Mouse (Mus musculus) cerebellum, adult 2 months (tissue): ENCODE data around the gene Pax1. TPM values are rescaled to one million over a fixed set of nuclear protein-coding genes. Genes with fewer than 3 reads are reported as not detected.

Experiments used
- DNase-seq, 2 experiments: peaks; one replicate each; pipeline ENCODE4 v3.0.0; 2021
- H3K27ac ChIP-seq: fragments of 200-500 bp; 2 replicates; pipeline ENCODE4 v1.5.1; 2012; ENCODE audit warnings: low read length, control low read depth, inconsistent platforms; ENCODE audit not compliant: insufficient read depth
- H3K27me3 ChIP-seq: fragments of 200-500 bp; 2 replicates; pipeline ENCODE4 v1.6.1; 2012; ENCODE audit warnings: inconsistent platforms, mild to moderate bottlenecking, low read length, moderate library complexity; ENCODE audit not compliant: control insufficient read depth, insufficient read depth
- H3K4me1 ChIP-seq: fragments of 200-500 bp; 2 replicates; pipeline ENCODE4 v1.6.1; 2011; ENCODE audit warnings: low read length; ENCODE audit not compliant: control insufficient read depth, insufficient read depth
- H3K4me3 ChIP-seq: fragments of 200-500 bp; replicated peaks from 2 replicates; pipeline ENCODE3; 2011; ENCODE audit warnings: mild to moderate bottlenecking, low read depth, low read length, control low read depth; ENCODE audit not compliant: insufficient read depth
- CTCF ChIP-seq: fragments of 200-500 bp; IDR thresholded peaks from 2 replicates; pipeline ENCODE4 v1.5.1; 2011; ENCODE audit warnings: low read depth, mild to moderate bottlenecking, control low read depth, low read length, moderate library complexity, borderline replicate concordance; ENCODE audit not compliant: insufficient read depth
- POLR2A ChIP-seq: fragments of 200-500 bp; IDR thresholded peaks from 2 replicates; pipeline ENCODE4 v1.6.1; 2011; ENCODE audit warnings: low read length, control low read depth, borderline replicate concordance; ENCODE audit not compliant: insufficient read depth
- WGBS: fragments of 180-500 bp; shearing (Covaris S2); methylation state at CpG from one replicate; pipeline ENCODE4 v1.1.7; 2018; 5-methylcytosine and 5-hydroxymethylcytosine counted together
- polyA plus RNA-seq: library from polyadenylated mRNA; depleted of rRNA; stranded (reverse); fragments of >200 nt; gene quantifications from 2 replicates; pipeline ENCODE4 v1.2.3, GENCODE M21; 2012; rRNA removed

The Pax1 gene
- polyA plus RNA-seq: 0.10 and 0.32 TPM in 2 replicates

DNA sequence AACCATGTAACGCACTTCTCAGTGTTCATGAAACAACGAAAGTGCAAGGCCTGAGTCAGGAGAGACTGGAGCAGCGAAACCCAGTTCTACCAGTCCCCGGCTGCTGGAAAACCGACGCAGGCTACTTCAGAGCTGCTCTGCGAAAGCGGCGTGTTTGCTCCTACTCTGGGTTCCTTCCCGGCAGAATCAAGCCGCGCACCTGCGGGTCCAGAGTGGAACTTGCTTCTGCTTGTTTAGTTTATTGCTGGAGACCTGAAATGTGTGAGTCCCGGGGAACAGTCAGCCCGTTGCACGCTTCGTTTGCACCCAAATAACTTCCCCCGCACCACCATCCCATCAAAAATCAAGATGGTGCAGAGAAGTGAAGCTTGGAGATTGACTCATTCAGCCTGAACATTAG is at the start of gene Pax1:
TSS of gene Pax1 (plus strand) at position 345 of the 400 bp plus-strand sequence.
- DNase-seq: no peak
- 2% methylated on average over 18 of the region's 18 CpGs for WGBS
- Histone ChIP-seq H3K4me1 (no peaks in the 10 kb centered on the region), H3K4me3 (no peak within 1 kb of the TSS), H3K27ac (no peak within 1 kb of the TSS), H3K27me3 (peaks cover 11% of the 10 kb centered on the region; the same call in 1 of the 2 replicates)
- TF ChIP-seq POLR2A (no peak), CTCF (no peak)

DNA sequence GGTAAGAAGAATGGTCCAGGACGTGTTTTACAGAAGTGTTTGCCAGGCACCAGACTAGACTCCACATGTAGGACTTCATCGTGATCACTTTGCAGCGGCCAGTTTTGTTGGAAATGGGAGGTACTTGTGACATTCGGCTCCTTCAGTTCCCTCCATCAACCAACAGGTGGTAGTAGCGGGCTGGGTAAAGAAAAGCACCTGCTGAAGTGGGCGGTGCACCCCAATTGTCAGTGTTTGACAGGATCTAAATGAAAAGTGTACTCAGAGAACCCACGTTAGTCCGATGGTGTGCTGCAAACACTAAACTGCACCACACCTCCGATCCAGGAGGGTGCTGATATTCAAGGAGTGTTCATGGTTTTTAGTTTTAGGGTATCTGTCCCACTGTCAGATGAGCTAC is 40.7 kb upstream of the Pax1 start:
- Histone ChIP-seq H3K4me3 (no peak overlapping the region), H3K27me3 (no peaks in the 10 kb centered on the region), H3K4me1 (no peaks in the 10 kb centered on the region), H3K27ac (no peak overlapping the region)
- no peak for DNase-seq
- TF ChIP-seq POLR2A (no peak), CTCF (peak; percentile 35; the same call in 1 of the 2 replicates)
- 10% methylated on average over 9 of the region's 9 CpGs for WGBS

DNA sequence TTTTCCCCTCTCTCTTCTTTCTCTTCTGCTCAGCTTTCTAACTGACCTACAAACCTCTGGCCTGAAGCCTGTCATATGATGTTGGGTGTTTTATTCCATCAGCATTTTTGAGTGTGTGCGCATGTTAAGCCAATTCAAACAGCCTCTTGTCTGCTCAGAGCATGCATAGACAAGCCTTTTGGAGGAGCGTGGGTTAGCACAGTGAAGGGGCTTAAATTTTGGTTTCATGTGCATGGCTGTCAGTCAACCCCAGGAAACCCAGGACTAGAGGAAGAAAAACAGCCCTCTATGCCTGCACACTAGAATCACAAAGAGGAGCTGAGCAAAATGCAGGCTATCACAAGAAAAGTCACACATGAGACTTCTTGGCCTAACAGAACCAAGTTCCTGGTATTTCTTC is 36.5 kb upstream of the Pax1 start:
- 85% methylated on average over 2 of the region's 2 CpGs for WGBS
- Histone ChIP-seq H3K27ac (no peak overlapping the region), H3K27me3 (no peaks in the 10 kb centered on the region), H3K4me1 (no peaks in the 10 kb centered on the region), H3K4me3 (no peak overlapping the region)
- no peak for DNase-seq
- no peak for TF ChIP-seq CTCF
- TF ChIP-seq POLR2A: no peak

DNA sequence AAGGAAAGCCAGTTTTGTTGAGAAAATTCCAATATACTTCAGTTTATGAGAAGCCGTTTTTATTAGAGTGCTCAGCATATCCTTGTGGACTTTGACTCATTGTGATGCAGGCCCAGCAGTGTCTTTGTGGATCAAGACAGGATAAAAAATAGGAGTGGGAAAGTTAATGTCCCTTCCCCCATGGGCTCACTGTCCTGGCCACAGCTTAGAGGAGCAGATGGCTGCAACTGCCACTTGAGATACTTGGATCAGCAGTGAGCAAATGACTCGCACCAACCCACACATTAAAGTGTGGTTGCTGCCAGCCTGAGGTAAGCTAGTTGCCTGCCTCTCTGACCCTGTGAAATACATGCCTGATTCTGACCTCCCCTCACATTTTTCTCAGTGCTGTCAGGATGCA is 29.0 kb upstream of the Pax1 start:
- Histone ChIP-seq H3K4me1 (no peaks in the 10 kb centered on the region), H3K27me3 (no peaks in the 10 kb centered on the region), H3K4me3 (no peak overlapping the region), H3K27ac (no peak overlapping the region)
- no peak for TF ChIP-seq CTCF
- no peak for DNase-seq
- 34% methylated on average over 2 of the region's 2 CpGs for WGBS

DNA sequence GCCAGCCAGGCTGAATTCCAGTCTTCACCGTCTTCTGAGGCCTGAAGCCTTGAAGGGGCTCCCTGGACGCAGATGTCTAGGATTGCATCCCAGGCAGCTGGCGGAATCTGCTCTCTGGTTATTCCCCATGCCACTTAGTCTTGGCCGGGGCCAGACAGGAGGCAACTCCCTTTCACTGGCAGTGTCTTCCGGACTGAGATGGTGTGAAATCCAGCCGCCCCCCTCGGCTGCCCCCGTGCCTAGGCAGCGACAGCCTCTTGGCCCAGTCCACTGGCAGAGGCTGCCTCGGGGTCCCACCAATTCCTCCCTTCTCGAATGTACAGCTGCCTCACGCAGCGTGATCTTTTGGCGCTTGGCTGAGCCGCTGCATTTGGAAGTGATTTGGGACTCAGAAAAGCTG is 23.0 kb upstream of the Pax1 start:
- DNase-seq: no peak
- TF ChIP-seq POLR2A (no peak), CTCF (no peak)
- no peaks in the 10 kb centered on the region for H3K27me3 ChIP-seq
- no peak overlapping the region for H3K27ac ChIP-seq
- WGBS: 17% methylated on average over 15 of the region's 15 CpGs
- no peak overlapping the region for H3K4me3 ChIP-seq
- no peaks in the 10 kb centered on the region for H3K4me1 ChIP-seq

DNA sequence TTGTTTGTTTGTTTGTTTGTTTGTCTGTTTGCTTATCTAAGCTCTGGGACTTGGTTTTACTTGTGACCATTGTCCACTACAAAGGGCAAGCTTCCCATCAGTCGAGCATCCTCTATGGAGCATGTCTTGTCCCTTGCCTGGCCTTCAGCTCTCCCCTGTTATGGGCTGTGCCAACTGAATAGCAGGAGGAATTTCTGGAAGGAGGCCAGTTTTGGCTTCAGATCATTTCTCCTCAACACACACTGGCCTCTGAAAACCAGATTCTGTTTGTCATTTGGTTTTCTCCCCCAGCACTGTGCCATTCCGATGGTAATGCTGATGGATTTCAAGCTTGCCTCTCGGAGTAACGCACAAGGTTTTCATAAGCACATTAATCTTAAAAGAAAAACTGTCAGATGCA is 21.9 kb upstream of the Pax1 start:
- WGBS: 24% methylated on average over 4 of the region's 4 CpGs
- no peak for DNase-seq
- no peaks in the 10 kb centered on the region for H3K4me1 ChIP-seq
- H3K27me3 ChIP-seq: no peaks in the 10 kb centered on the region
- no peak overlapping the region for H3K27ac ChIP-seq
- no peak overlapping the region for H3K4me3 ChIP-seq
- no peak for TF ChIP-seq POLR2A
- TF ChIP-seq CTCF: no peak

DNA sequence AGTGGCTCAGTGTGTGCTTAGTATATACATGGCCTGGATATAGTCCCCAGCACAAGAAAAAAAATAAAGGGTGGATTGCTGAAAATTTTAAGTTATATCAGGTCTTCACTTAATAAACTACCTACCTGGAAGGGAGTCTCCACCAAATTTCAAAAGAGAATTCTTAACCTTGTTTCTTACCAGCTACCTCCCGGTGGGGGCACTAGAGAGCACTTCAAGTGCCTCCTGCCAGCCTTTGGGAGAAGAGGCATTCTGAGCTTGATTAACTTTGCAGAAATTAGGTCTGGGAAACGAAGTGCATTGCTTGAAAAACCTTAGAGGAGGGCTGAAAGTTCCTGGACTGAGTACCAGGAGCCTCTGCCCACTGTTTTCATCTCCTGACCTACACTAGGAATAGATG is 19.5 kb upstream of the Pax1 start:
- DNase-seq: no peak
- no peaks in the 10 kb centered on the region for H3K4me1 ChIP-seq
- H3K27ac ChIP-seq: no peak overlapping the region
- TF ChIP-seq POLR2A (no peak), CTCF (no peak)
- 21% methylated on average over 2 of the region's 2 CpGs for WGBS
- no peak overlapping the region for H3K4me3 ChIP-seq
- no peaks in the 10 kb centered on the region for H3K27me3 ChIP-seq

DNA sequence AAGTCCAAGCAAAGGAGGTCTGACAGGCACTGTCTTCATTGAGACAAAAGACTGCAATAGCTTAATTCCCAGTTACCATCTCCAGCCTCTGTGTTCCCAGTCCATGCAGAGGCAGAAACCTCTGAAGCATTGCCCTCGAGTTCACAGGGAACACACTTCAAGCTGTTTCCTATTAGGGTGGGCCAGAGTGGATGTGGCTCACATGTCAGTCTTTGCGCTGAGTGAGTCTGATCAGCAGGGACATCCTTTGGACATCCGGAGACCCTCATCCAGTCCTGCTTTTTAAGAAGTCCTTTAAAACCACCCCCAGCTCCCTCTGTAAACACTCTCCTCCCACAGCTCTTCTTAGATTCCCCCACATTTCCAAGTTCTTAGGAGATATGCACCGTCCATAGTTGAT is 2.0 kb upstream of the Pax1 start:
- Histone ChIP-seq H3K27ac (no peak overlapping the region), H3K4me1 (no peaks in the 10 kb centered on the region), H3K27me3 (peaks cover 5% of the 10 kb centered on the region; the same call in 1 of the 2 replicates), H3K4me3 (no peak overlapping the region)
- TF ChIP-seq POLR2A (no peak), CTCF (no peak)
- no peak for DNase-seq
- 4% methylated on average over 4 of the region's 4 CpGs for WGBS
